Comparison of ENCODE assay signal across 7 mouse cellular contexts in the genomic region with DNA sequence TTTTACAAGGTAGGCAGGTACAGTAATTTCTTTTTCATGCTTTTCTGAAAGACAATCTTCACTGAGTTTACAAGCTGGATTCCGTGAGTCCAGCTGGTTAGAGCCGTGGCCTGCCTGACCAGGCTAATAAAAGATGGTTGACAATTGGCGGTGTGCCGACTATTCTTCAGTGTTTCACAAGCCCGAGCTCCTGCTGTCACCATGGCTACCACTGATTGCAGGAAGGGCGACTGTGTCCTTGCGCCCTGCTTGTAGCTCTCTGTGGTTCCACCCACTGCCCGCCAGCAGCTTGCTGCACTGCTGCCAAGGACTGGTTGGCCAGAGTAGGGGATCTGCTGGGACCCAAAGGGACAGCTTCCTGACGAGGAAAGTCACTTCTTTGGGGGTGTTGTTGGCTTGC. TPM values are rescaled to one million over a fixed set of nuclear protein-coding genes. Genes with fewer than 3 reads are reported as not detected.
A peak's percentile ranks its signal among the peaks of the same experiment; 100 is the strongest.
DNase-seq lines count a peak whose midpoint lies in the region; ATAC-seq and TF ChIP-seq lines count a peak whose summit lies in the region.

No protein-coding gene starts in this region.

- WGBS in heart, adult 2 months = 14% methylated on average over 9 of the region's 9 CpGs
- 21% methylated on average over 9 of the region's 9 CpGs for WGBS in midbrain, embryonic 14.5 days

- no peak overlapping the region for H3K4me3 ChIP-seq in cortical plate, adult 2 months (ENCODE audit: insufficient read depth, low read length)
- H3K4me3 ChIP-seq in heart, adult 2 months = 0 out of 2 replicates have a peak overlapping the region, but pooled peaks have one; percentile 13
- H3K4me3 ChIP-seq in midbrain, embryonic 14.5 days (replicated peaks; ENCODE audit: low read depth, low read length) = no peak overlapping the region
- no peak overlapping the region for H3K4me3 ChIP-seq in testis, adult 2 months (ENCODE audit: control insufficient read depth, low read depth, low read length)

- H3K9ac ChIP-seq in heart, adult 2 months (ENCODE audit: low read depth, low read length) = no peak overlapping the region
- H3K9ac ChIP-seq in midbrain, embryonic 14.5 days (replicated peaks; ENCODE audit: low read length) = 0 out of 2 replicates have a peak overlapping the region, but pooled peaks have one; percentile 4

- H3K4me1 ChIP-seq in cortical plate, adult 2 months (ENCODE audit: control insufficient read depth, insufficient read depth, low read length) = no peaks in the 10 kb centered on the region
- peaks cover 12% of the 10 kb centered on the region for H3K4me1 ChIP-seq in heart, adult 2 months (ENCODE audit: control insufficient read depth, insufficient read depth, low read length)
- H3K4me1 ChIP-seq in midbrain, embryonic 14.5 days (ENCODE audit: control insufficient read depth, insufficient read depth, low read length) = peaks cover 10% of the 10 kb centered on the region; the same call in 1 of the 2 replicates
- peaks cover 6% of the 10 kb centered on the region for H3K4me1 ChIP-seq in testis, adult 2 months (ENCODE audit: control insufficient read depth, insufficient read depth, low read length)

- peak overlapping the region; percentile 49 for H3K27ac ChIP-seq in cortical plate, adult 2 months (ENCODE audit: insufficient read depth, low read length)
- H3K27ac ChIP-seq in heart, adult 2 months = peak overlapping the region; percentile 82
- peak overlapping the region; percentile 72 for H3K27ac ChIP-seq in midbrain, embryonic 14.5 days (replicated peaks; ENCODE audit: low read depth, low read length)
- H3K27ac ChIP-seq in testis, adult 2 months (ENCODE audit: control insufficient read depth, insufficient read depth, low read depth, low read length) = peak overlapping the region; percentile 86

- DNase-seq in adrenal gland, postnatal 36 days = peak; percentile 90 to 93
- peak; percentile 81 to 91 for DNase-seq in heart, adult 2 months
- DNase-seq in kidney, adult 11 months = peak; percentile 89
- peak; percentile 80 to 88 for DNase-seq in left cerebral cortex, postnatal 14 days (ENCODE audit: low spot score in 2 of 2)
- peak; percentile 87 for DNase-seq in midbrain, embryonic 14.5 days

- TF ChIP-seq EP300 in heart, adult 2 months (IDR thresholded peaks at IDR 0.05; ENCODE audit: insufficient read depth, low read depth, low read length) = peak; percentile 84

- no peaks in the 10 kb centered on the region for H3K9me3 ChIP-seq in midbrain, embryonic 14.5 days (ENCODE audit: control insufficient read depth, low read length)

- H3K79me2 ChIP-seq in heart, adult 2 months (replicated peaks; ENCODE audit: control insufficient read depth, insufficient read depth, low read length) = no peaks in the 10 kb centered on the region

- H3K36me3 ChIP-seq in heart, adult 2 months (ENCODE audit: control insufficient read depth, insufficient read depth, low read length) = no peaks in the 10 kb centered on the region
- no peaks in the 10 kb centered on the region for H3K36me3 ChIP-seq in midbrain, embryonic 14.5 days (ENCODE audit: control insufficient read depth, insufficient read depth, low read length)
- no peaks in the 10 kb centered on the region for H3K36me3 ChIP-seq in testis, adult 2 months (ENCODE audit: control insufficient read depth, insufficient read depth, low read length)

- no peak for TF ChIP-seq CTCF in cortical plate, adult 2 months (IDR thresholded peaks at IDR 0.05; ENCODE audit: extremely low read depth, insufficient read depth, low read length)
- TF ChIP-seq CTCF in heart, adult 2 months (IDR thresholded peaks at IDR 0.05) = no peak
- no peak for TF ChIP-seq CTCF in testis, adult 2 months (IDR thresholded peaks at IDR 0.05; ENCODE audit: control insufficient read depth, insufficient read depth, insufficient replicate concordance, low read depth, low read length)

- no peak for TF ChIP-seq POLR2A in cortical plate, adult 2 months (IDR thresholded peaks at IDR 0.05; ENCODE audit: extremely low read depth, insufficient read depth, low read length)
- TF ChIP-seq POLR2A in heart, adult 2 months (IDR thresholded peaks at IDR 0.05; ENCODE audit: insufficient read depth, low read depth, low read length) = peak; percentile 57
- TF ChIP-seq POLR2A in testis, adult 2 months (IDR thresholded peaks at IDR 0.05; ENCODE audit: control insufficient read depth, low read depth, low read length) = peak; percentile 32; the same call in 1 of the 2 replicates

- ATAC-seq in midbrain, embryonic 14.5 days (ENCODE audit: low FRiP score, low TSS enrichment) = peak; percentile 69; the same call in 1 of the 2 replicates

- 0 out of 2 replicates have a peak overlapping the region, but pooled peaks have one; percentile 4 for H3K4me2 ChIP-seq in midbrain, embryonic 14.5 days (ENCODE audit: low read length)

- intact Hi-C loops in heart, adult 2 months (cut with DNase I) = loop anchor here (2.0 kb wide), 1 partner anchor 40 kb away; no protein-coding TSS in a partner anchor
- intact Hi-C loops in left cerebral cortex, postnatal 14 days (cut with DNase I) = no loop called here

- no peaks in the 10 kb centered on the region for H3K27me3 ChIP-seq in heart, adult 2 months (ENCODE audit: control insufficient read depth, insufficient read depth, low read length)
- no peaks in the 10 kb centered on the region for H3K27me3 ChIP-seq in midbrain, embryonic 14.5 days (ENCODE audit: control insufficient read depth, insufficient read depth, low read length)
- H3K27me3 ChIP-seq in testis, adult 2 months (ENCODE audit: control insufficient read depth, insufficient read depth, low read length) = no peaks in the 10 kb centered on the region

RNA-seq across cellular contexts. Expression of gene Acacb, which starts 7.2 kb away (rescaled TPM):
- total RNA-seq in adrenal gland, postnatal 36 days (2021) = 100 to 1,000 TPM; 128 to 139 TPM
- polyA plus RNA-seq in cortical plate, adult 2 months (2012; rRNA removed) = 3.1 and 3.3 TPM in 2 replicates
- 100 to 1,000 TPM; 205 to 251 TPM for total RNA-seq in heart, adult 2 months (2021)
- polyA plus RNA-seq in heart, adult 2 months (2012; rRNA removed) = 105 and 141 TPM in 2 replicates
- total RNA-seq in left cerebral cortex, postnatal 14 days (2021) = 1 to 10 TPM; 3.8 to 4.7 TPM
- polyA plus RNA-seq in midbrain, embryonic 14.5 days (2014; fragmentation: Nextera tagmentation; extraction: Ambion mirVana) = 3.6 and 5.6 TPM in 2 replicates
- 3.0 and 4.6 TPM in 2 replicates for polyA plus RNA-seq in testis, adult 2 months (2012; rRNA removed)

RNA-seq across cellular contexts. Expression of gene Ung, which starts 9.0 kb away (rescaled TPM):
- total RNA-seq in adrenal gland, postnatal 36 days (2021) = 1 to 10 TPM; 4.0 to 5.5 TPM
- 2.6 and 3.9 TPM in 2 replicates for polyA plus RNA-seq in cortical plate, adult 2 months (2012; rRNA removed)
- 10 to 100 TPM; 27.1 to 32.1 TPM for total RNA-seq in heart, adult 2 months (2021)
- polyA plus RNA-seq in heart, adult 2 months (2012; rRNA removed) = 24.4 and 28.3 TPM in 2 replicates
- total RNA-seq in left cerebral cortex, postnatal 14 days (2021) = 1 to 10 TPM; 4.9 to 5.5 TPM
- polyA plus RNA-seq in midbrain, embryonic 14.5 days (2014; fragmentation: Nextera tagmentation; extraction: Ambion mirVana) = 5.4 TPM in 2 replicates
- polyA plus RNA-seq in testis, adult 2 months (2012; rRNA removed) = 8.2 and 9.4 TPM in 2 replicates

RNA-seq across cellular contexts. Expression of gene Alkbh2, which starts 11.2 kb away (rescaled TPM):
- 1 to 10 TPM; 7.0 to 7.6 TPM for total RNA-seq in adrenal gland, postnatal 36 days (2021)
- polyA plus RNA-seq in cortical plate, adult 2 months (2012; rRNA removed) = 8.4 and 11.5 TPM in 2 replicates
- total RNA-seq in heart, adult 2 months (2021) = 1 to 10 TPM; 1.6 to 2.0 TPM
- polyA plus RNA-seq in heart, adult 2 months (2012; rRNA removed) = 3.0 and 3.1 TPM in 2 replicates
- total RNA-seq in left cerebral cortex, postnatal 14 days (2021) = 1 to 10 TPM; 5.5 to 5.8 TPM
- polyA plus RNA-seq in midbrain, embryonic 14.5 days (2014; fragmentation: Nextera tagmentation; extraction: Ambion mirVana) = 5.2 and 5.3 TPM in 2 replicates
- polyA plus RNA-seq in testis, adult 2 months (2012; rRNA removed) = 2.2 and 3.1 TPM in 2 replicates

RNA-seq across cellular contexts. Expression of gene Svop, which starts 47.8 kb away (rescaled TPM):
- total RNA-seq in adrenal gland, postnatal 36 days (2021) = 1 to 10 TPM; 2.2 to 2.6 TPM
- polyA plus RNA-seq in cortical plate, adult 2 months (2012; rRNA removed) = 122 and 128 TPM in 2 replicates
- not detected for total RNA-seq in heart, adult 2 months (2021)
- polyA plus RNA-seq in heart, adult 2 months (2012; rRNA removed) = 0.08 and 0.12 TPM in 2 replicates
- 100 to 1,000 TPM; 191 to 211 TPM for total RNA-seq in left cerebral cortex, postnatal 14 days (2021)
- polyA plus RNA-seq in midbrain, embryonic 14.5 days (2014; fragmentation: Nextera tagmentation; extraction: Ambion mirVana) = 88.8 and 105 TPM in 2 replicates
- 21.9 and 27.0 TPM in 2 replicates for polyA plus RNA-seq in testis, adult 2 months (2012; rRNA removed)

Comparison
In these comparisons a context has a peak if more than half of its experiments do, and no peak if none do; other contexts are left out.
1. RNA of gene Acacb, which starts 7.2 kb away (polyA plus RNA-seq): 105 to 141 TPM in heart, adult 2 months; 3.6 to 5.6 TPM in midbrain, embryonic 14.5 days, 3.1 to 3.3 TPM in cortical plate, adult 2 months and 3.0 to 4.6 TPM in testis, adult 2 months; every median in the first group is over 10 times any median in the second.
2. Peak in every context shown above with its lines, with median percentiles within 50 percentile points of each other: DNase-seq and H3K27ac ChIP-seq.